Mouse (Mus musculus): Measurements from ENCODE around the gene Mrps34.

DNA sequence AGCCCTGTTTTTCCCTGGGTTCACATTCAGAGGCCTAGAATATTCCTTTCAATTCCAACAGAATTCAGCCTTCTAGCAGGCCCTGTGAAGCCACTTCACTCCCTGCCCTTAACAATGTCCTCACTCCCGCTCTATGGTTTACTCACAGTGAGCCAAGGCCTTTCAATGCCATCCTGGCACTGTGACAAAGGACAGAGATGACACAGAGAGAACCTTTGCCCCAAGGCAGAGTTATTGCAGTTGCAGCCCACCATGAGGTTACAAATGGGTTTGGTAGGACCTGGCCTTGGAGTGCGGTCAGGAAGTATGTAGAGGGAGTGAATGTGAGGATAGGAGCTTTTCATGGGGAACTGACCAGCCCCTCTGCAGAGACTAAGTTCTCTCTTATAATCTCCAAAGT lies 12.7 kb downstream of the Mrps34 start:
- TF ChIP-seq CTCF (IDR thresholded peaks at IDR 0.05; ENCODE audit: borderline replicate concordance, insufficient read depth, low read depth, low read length) (no peak), POLR2A (IDR thresholded peaks at IDR 0.05; ENCODE audit: borderline replicate concordance, insufficient read depth, low read length) (no peak)
